Mouse (Mus musculus): ENCODE results near the gene Lin7c. TPM values are rescaled to one million over a fixed set of nuclear protein-coding genes. Genes with fewer than 3 reads are reported as not detected.
A peak's percentile ranks its signal among the peaks of the same experiment; 100 is the strongest.

The Lin7c gene
- total RNA-seq, 4 experiments from 2014 or later = 96.1 to 116 (median 102) TPM

DNA sequence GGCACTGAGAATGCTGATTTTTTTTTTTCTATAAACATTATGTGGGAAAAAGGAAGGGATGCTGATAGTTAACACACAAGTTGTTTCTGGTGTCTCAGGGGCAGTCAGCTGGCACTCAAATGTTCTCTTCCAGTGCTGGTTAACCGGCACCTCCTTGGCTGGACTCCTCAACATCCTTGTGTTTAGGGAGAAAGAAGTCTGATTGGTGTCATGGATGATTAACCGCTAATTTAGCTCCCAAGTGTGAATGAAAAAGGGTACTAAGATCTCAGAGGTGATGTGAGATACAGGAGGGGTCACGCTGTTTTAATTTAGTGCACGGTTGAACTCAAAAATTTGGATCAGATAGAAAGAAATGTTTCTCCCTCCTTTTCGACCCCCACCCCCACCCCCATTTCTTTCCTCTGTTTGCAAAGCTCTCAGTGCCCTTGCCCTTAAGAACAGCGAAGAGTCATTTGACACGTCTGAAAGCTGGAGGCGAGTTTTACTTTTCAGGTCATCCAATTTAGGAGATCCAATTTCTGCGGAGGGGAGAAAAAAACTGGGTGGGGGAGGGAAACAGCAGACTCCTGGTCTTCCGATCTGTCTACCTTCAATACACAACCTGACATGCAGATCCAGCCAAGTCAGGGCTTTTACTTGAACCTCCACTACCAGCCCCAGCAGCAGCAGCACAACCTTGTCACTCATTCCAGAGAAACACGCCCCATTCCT, 26.3 kb downstream of the Lin7c start:
- DNase-seq (ENCODE audit: low spot score in 2 of 2) = no peak

GRCm38 (mm10) chr2:109917496-109918413, 27.1 kb downstream of the Lin7c start, which contains the start of gene Lgr4:
Lgr4 (plus strand) TSS chr2:109917647.
- peak; percentile 93 to 95 for DNase-seq (ENCODE audit: low spot score in 2 of 2)

DNA sequence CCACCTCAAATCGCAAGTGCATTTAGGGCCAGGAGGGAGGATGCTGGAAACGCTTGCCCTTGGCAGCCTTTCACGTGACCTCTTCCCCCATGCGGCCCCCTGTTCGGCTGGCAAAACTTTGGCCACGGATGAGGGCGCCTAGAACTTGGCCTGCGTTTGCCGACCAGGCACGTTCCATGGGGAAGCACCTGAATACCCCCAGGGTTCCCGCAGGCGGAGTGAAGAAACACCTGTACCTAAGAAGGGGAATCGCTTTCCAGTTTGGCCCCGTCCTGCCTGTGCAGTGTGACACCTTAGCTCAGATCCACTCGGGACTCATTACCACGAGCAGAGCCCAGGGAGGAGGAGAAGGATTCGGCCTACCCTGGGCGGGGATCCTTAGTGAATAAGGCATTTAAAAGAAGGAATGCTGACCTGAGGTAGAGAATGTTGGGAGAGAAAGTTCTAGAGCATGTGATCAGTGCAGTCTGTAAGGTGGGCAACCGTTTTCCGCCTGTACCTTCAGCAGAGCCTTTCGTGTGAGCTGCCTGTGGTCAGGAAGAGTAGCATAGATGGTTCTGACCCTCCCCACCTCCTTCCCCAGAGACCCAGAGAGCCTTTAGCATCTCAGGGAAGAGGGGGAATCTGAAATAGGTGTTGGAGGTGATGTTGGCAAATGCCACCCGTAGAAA, 28.1 kb downstream of the Lin7c start:
- DNase-seq (ENCODE audit: low spot score in 2 of 2) = no peak

DNA sequence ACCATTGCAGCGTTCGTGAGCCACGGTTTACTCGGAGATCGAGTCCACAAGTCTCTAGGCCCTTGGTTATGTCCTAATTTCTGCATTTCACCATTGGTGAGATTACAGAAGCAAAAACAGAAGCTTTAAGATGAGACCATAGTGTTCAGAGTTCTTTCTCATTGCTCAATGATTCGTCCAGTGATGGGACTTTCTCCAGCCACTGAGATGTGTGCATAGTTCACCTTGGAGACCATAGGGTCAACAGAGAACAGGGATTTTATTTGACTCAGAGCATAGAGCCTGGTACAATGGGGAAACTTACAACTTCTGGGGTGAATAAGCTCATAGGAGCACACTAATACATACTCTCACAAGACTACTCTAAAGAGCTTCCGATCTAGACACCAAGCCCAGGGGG, 29.8 kb downstream of the Lin7c start:
- DNase-seq (ENCODE audit: low spot score in 2 of 2) = no peak

- no peak for DNase-seq (ENCODE audit: low spot score in 2 of 2)
Observed at GRCm38 (mm10) chr2:109921298-109922035, 30.8 kb downstream of the Lin7c start.

DNA sequence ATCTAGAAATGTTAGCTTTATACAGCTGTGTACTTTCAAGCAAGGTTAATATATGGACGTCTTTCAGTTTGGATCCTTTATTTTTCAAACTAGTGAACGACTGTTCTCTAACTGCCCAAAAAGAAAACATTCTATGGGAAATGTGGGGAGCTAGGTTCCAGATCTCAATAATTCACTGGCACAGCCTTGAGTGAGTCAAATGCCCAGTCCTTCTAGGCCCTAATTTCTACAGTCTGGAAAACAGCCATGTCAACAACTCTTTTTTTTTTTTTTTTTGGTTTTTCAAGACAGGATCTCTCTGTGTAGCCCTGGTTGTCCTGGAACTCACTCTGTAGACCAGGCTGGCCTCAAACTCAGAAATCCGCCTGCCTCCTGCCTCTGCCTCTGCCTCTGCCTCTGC, 31.7 kb downstream of the Lin7c start:
- no peak for DNase-seq (ENCODE audit: low spot score in 2 of 2)

DNA sequence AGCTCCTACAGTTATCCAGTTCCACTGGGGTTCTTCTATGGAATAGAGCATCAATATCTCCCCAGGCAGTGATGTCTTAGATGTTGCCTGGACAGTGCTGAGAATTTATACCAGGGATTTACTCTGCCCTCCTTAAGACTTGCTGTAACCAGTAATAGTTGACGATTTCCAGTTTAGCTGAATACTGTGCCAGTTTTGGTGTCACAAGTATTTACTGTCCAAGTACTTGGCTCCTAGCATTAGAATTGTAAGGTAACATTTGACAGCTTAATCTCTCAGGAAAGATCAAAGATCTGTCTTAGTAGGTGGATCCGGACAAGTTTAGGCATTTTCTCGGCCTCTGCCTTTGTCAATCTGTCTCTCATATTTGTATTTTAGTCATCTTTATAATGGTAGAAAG, 32.4 kb downstream of the Lin7c start:
- no peak for DNase-seq (ENCODE audit: low spot score in 2 of 2)

- no peak for DNase-seq (ENCODE audit: low spot score in 2 of 2)
Observed at GRCm38 (mm10) chr2:109923945-109924344, 33.3 kb downstream of the Lin7c start.

GRCm38 (mm10) chr2:109926984-109927383, 36.3 kb downstream of the Lin7c start:
- DNase-seq (ENCODE audit: low spot score in 2 of 2) = no peak

- no peak for DNase-seq (ENCODE audit: low spot score in 2 of 2)
Observed at GRCm38 (mm10) chr2:109927446-109927845, 36.8 kb downstream of the Lin7c start.

DNA sequence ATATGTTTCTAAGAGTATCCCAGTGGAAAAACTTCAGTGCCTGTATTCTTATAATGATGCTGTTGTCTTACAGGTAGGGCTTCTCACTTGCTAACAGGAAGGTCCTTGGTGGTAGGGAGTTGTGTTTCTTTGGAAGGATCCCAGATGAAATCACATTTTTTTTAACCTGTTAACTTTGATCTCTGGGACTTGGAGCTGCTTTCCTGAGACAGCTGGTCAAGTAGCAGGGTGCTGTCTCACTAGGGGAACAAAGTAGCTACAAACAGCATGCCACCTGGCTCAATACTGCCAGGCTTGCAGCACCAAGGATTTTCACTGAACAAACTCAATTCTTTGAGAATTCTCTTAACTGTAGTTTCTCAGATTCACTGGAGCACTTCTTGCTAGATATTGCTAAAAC, 37.2 kb downstream of the Lin7c start:
- no peak for DNase-seq (ENCODE audit: low spot score in 2 of 2)

- no peak for DNase-seq (ENCODE audit: low spot score in 2 of 2)
Observed at GRCm38 (mm10) chr2:109928791-109929190, 38.1 kb downstream of the Lin7c start.

DNA sequence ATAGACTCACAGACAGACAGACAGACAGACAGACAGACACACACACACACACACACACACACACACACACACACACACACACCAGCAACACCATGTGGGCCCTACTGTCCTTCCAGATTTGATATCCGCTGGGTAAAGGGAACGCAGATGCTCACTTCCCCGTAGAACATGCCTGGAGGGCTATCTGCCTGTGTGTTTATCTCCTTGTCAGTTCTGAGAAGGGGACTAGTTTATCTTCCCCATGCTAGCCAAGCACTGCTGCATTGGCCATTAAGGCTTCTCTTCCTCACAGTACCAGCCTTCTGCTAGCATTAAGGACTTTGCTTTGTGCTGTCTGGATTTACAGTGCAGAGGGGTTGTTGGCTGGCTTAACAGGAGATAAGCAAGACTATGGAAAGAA, 38.6 kb downstream of the Lin7c start:
- no peak for DNase-seq (ENCODE audit: low spot score in 2 of 2)

DNA sequence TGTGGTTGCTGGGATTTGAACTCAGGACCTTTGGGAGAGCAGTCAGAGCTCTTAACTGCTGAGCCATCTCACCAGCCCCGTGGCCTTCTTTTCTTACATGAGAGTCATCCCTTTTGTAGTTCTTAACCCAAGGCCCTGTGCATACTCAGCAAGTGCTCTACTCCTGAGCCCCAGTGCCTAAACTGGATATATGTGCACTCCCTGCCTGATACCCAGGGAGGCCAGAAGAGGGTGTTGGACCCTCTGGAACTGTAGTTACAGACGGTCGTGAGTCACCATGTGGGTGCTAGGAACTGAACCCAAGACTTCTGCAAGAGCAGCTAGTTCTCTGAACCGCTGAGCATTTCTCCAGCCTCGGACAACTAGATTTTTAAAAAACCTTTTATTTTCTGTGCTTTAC, 39.7 kb downstream of the Lin7c start:
- no peak for DNase-seq (ENCODE audit: low spot score in 2 of 2)

GRCm38 (mm10) chr2:109930771-109931170, 40.1 kb downstream of the Lin7c start:
- no peak for DNase-seq (ENCODE audit: low spot score in 2 of 2)

DNA sequence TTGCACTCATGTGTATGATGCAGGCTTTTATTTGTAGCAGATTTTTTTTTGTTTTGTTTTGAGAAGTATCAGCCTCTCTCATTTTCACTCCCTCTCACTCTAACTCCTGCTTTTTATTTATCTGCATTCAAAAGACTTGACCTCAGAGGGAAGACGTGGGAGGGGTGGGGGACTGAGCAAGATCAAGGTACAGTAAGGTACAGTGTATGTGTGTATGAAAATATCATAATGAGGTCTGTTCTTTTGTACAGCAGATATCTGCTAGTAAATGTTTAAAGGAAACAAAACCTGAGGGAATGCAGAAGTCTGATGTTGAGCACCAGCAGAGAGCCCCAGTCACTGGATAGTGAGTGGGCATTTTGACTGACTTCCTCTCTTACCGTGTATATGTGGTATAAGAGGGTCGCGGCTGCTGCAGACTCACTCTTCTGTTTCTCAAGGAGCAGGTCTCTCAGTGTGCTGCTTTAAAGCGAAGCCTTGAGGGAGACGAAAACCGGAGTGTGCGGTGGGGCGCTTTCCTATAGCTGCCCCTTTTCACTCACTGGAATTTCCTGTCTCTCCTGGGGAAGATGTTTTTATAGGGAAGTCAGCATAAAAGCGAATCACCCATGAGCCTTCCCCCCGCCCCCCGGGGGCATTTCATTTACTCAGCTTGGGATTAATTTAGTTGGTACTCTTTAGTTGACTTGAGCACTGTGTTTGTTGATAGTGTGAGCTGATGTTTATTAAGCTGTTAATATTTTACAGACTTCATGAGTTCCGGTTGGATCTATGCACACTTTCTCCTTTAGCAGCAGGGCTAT, 41.5 kb downstream of the Lin7c start:
- DNase-seq (ENCODE audit: low spot score in 2 of 2) = no peak

DNA sequence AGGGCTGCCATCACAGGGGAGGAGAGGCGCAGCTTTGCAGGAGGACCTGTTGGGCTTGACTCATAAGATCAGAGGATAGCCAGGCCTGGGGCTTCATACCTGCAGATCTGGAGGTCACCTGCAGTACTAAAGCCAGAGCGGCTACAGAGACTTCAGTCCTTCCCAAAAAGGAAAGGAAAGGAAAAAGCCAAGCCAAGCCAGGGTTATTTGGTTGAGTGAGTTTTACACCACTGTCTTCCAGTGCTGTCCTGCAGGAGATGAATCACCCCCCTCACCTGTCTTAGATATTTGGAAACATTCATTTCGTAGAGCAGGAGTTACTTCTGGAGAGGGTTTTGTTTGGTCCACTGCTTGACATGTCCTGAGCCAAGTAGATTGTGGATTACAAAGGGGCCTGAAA, 42.5 kb downstream of the Lin7c start:
- DNase-seq (ENCODE audit: low spot score in 2 of 2) = no peak

DNA sequence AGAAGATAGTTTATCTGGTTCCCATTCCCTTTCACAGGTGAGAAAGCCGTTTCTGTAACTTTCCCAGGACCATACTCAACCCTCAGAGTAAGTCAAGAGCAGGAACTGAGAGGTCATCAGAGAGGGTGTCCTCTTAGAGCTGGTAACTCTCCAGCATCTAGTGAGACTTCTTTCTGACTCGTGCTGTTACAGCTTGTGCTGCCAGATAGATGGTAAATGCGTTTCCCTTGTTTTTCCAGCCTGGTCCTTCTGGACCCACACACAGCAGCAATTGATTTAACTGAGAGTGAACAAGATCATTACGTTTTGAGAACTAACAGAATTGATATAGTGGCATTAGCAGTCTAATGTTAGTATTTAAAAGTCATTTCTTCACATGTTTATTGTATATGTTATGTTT, 43.4 kb downstream of the Lin7c start:
- no peak for DNase-seq (ENCODE audit: low spot score in 2 of 2)

- no peak for DNase-seq (ENCODE audit: low spot score in 2 of 2)
Observed at GRCm38 (mm10) chr2:109935194-109935593, 44.5 kb downstream of the Lin7c start.

- DNase-seq (ENCODE audit: low spot score in 2 of 2) = no peak
Observed at GRCm38 (mm10) chr2:109935754-109936409, 45.2 kb downstream of the Lin7c start.

Data from layer of hippocampus, adult 8-10 months (tissue).